Mouse (Mus musculus): ENCODE measurements around the gene Nck1. TPM values are rescaled to one million over a fixed set of nuclear protein-coding genes. Genes with fewer than 3 reads are reported as not detected.

Gene Nck1
- polyA plus RNA-seq, 1 experiment from 2014 or later: 74.2 TPM

- no peaks in the 10 kb centered on the region for H3K36me3 ChIP-seq (ENCODE audit: control insufficient read depth, insufficient read depth, low read length)
- H3K27ac ChIP-seq (ENCODE audit: low read depth, low read length): no peak overlapping the region
- H3K4me2 ChIP-seq (replicated peaks; ENCODE audit: low read depth, low read length): no peak overlapping the region
- no peaks in the 10 kb centered on the region for H3K27me3 ChIP-seq (ENCODE audit: control insufficient read depth, insufficient read depth, low read length)
- H3K4me1 ChIP-seq (replicated peaks; ENCODE audit: control insufficient read depth, insufficient read depth, low read length): no peaks in the 10 kb centered on the region
- no peak overlapping the region for H3K9ac ChIP-seq (ENCODE audit: low read depth, low read length)
- no peak overlapping the region for H3K4me3 ChIP-seq (ENCODE audit: low read depth, low read length)
- WGBS: 95% methylated on average over 3 of the region's 3 CpGs
- H3K9me3 ChIP-seq (ENCODE audit: control insufficient read depth, low read length): no peaks in the 10 kb centered on the region
- ATAC-seq (ENCODE audit: low FRiP score) (no peak), DNase-seq (ENCODE audit: low spot score) (no peak)
Observed at GRCm38 (mm10) chr9:100469681-100470080, 76.3 kb downstream of the Nck1 start.

GRCm38 (mm10) chr9:100468151-100468550, 77.8 kb downstream of the Nck1 start:
- H3K27ac ChIP-seq (ENCODE audit: low read depth, low read length): no peak overlapping the region
- DNase-seq (ENCODE audit: low spot score) (no peak), ATAC-seq (ENCODE audit: low FRiP score) (no peak)
- no peaks in the 10 kb centered on the region for H3K36me3 ChIP-seq (ENCODE audit: control insufficient read depth, insufficient read depth, low read length)
- no peak overlapping the region for H3K9ac ChIP-seq (ENCODE audit: low read depth, low read length)
- H3K27me3 ChIP-seq (ENCODE audit: control insufficient read depth, insufficient read depth, low read length): no peaks in the 10 kb centered on the region
- WGBS: 98% methylated on average over 8 of the region's 8 CpGs
- no peak overlapping the region for H3K4me2 ChIP-seq (replicated peaks; ENCODE audit: low read depth, low read length)
- no peaks in the 10 kb centered on the region for H3K4me1 ChIP-seq (replicated peaks; ENCODE audit: control insufficient read depth, insufficient read depth, low read length)
- H3K4me3 ChIP-seq (ENCODE audit: low read depth, low read length): no peak overlapping the region
- no peaks in the 10 kb centered on the region for H3K9me3 ChIP-seq (ENCODE audit: control insufficient read depth, low read length)

GRCm38 (mm10) chr9:100467653-100468052, 78.3 kb downstream of the Nck1 start:
- DNase-seq (ENCODE audit: low spot score): no peak
- Histone ChIP-seq H3K4me3 (ENCODE audit: low read depth, low read length) (no peak overlapping the region), H3K36me3 (ENCODE audit: control insufficient read depth, insufficient read depth, low read length) (no peaks in the 10 kb centered on the region), H3K9me3 (ENCODE audit: control insufficient read depth, low read length) (no peaks in the 10 kb centered on the region), H3K4me1 (replicated peaks; ENCODE audit: control insufficient read depth, insufficient read depth, low read length) (no peaks in the 10 kb centered on the region), H3K9ac (ENCODE audit: low read depth, low read length) (no peak overlapping the region), H3K27me3 (ENCODE audit: control insufficient read depth, insufficient read depth, low read length) (no peaks in the 10 kb centered on the region), H3K27ac (ENCODE audit: low read depth, low read length) (no peak overlapping the region), H3K4me2 (replicated peaks; ENCODE audit: low read depth, low read length) (no peak overlapping the region)
- ATAC-seq (ENCODE audit: low FRiP score): no peak
- WGBS: 86% methylated on average over 7 of the region's 7 CpGs

- WGBS: 88% methylated on average over 3 of the region's 3 CpGs
Observed at GRCm38 (mm10) chr9:100466743-100467142, 79.2 kb downstream of the Nck1 start.

GRCm38 (mm10) chr9:100465988-100466387, 79.9 kb downstream of the Nck1 start:
- DNase-seq (ENCODE audit: low spot score): no peak
- WGBS: 92% methylated on average over 9 of the region's 9 CpGs
- Histone ChIP-seq H3K4me1 (replicated peaks; ENCODE audit: control insufficient read depth, insufficient read depth, low read length) (no peaks in the 10 kb centered on the region), H3K9me3 (ENCODE audit: control insufficient read depth, low read length) (no peaks in the 10 kb centered on the region), H3K27ac (ENCODE audit: low read depth, low read length) (no peak overlapping the region), H3K9ac (ENCODE audit: low read depth, low read length) (no peak overlapping the region), H3K27me3 (ENCODE audit: control insufficient read depth, insufficient read depth, low read length) (no peaks in the 10 kb centered on the region), H3K4me3 (ENCODE audit: low read depth, low read length) (no peak overlapping the region), H3K4me2 (replicated peaks; ENCODE audit: low read depth, low read length) (no peak overlapping the region), H3K36me3 (ENCODE audit: control insufficient read depth, insufficient read depth, low read length) (no peaks in the 10 kb centered on the region)
- no peak for ATAC-seq (ENCODE audit: low FRiP score)

More at GRCm38 (mm10) chr9:100466743-100467142, 79.2 kb downstream of the Nck1 start:
- Histone ChIP-seq H3K4me2 (replicated peaks; ENCODE audit: low read depth, low read length) (no peak overlapping the region), H3K27me3 (ENCODE audit: control insufficient read depth, insufficient read depth, low read length) (no peaks in the 10 kb centered on the region), H3K9me3 (ENCODE audit: control insufficient read depth, low read length) (no peaks in the 10 kb centered on the region), H3K27ac (ENCODE audit: low read depth, low read length) (no peak overlapping the region), H3K9ac (ENCODE audit: low read depth, low read length) (no peak overlapping the region), H3K36me3 (ENCODE audit: control insufficient read depth, insufficient read depth, low read length) (no peaks in the 10 kb centered on the region), H3K4me1 (replicated peaks; ENCODE audit: control insufficient read depth, insufficient read depth, low read length) (no peaks in the 10 kb centered on the region), H3K4me3 (ENCODE audit: low read depth, low read length) (no peak overlapping the region)
- ATAC-seq (ENCODE audit: low FRiP score) (no peak), DNase-seq (ENCODE audit: low spot score) (no peak)

GRCm38 (mm10) chr9:100465380-100465779, 80.6 kb downstream of the Nck1 start:
- Histone ChIP-seq H3K4me1 (replicated peaks; ENCODE audit: control insufficient read depth, insufficient read depth, low read length) (no peaks in the 10 kb centered on the region), H3K9ac (ENCODE audit: low read depth, low read length) (no peak overlapping the region), H3K9me3 (ENCODE audit: control insufficient read depth, low read length) (no peaks in the 10 kb centered on the region), H3K27ac (ENCODE audit: low read depth, low read length) (no peak overlapping the region), H3K4me3 (ENCODE audit: low read depth, low read length) (no peak overlapping the region), H3K4me2 (replicated peaks; ENCODE audit: low read depth, low read length) (no peak overlapping the region), H3K27me3 (ENCODE audit: control insufficient read depth, insufficient read depth, low read length) (no peaks in the 10 kb centered on the region), H3K36me3 (ENCODE audit: control insufficient read depth, insufficient read depth, low read length) (no peaks in the 10 kb centered on the region)
- 89% methylated on average over 5 of the region's 5 CpGs for whole genome bisulfite sequencing
- DNase-seq (ENCODE audit: low spot score): no peak
- no peak for ATAC-seq (ENCODE audit: low FRiP score)

DNA sequence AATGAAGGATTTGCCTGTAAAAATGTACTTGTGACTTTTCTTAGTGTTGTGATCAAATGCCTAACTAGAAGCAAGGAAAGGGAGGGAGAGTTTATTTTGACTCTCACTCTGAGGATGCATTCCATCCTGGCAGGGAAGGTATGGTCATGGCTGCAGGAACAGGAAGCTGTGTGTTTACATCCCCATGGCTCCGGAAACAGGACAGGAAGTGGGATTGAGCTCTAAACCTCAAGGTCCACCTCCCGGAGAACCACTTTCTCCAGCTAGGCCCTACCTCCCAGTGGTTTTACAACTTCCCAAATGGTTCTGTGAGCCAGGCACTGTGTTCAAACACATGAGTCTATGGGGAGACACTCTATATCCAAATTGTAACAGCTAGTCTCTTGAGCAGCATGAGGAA, 82.2 kb downstream of the Nck1 start:
- Histone ChIP-seq H3K9me3 (ENCODE audit: control insufficient read depth, low read length) (no peaks in the 10 kb centered on the region), H3K4me3 (ENCODE audit: low read depth, low read length) (no peak overlapping the region), H3K4me2 (replicated peaks; ENCODE audit: low read depth, low read length) (no peak overlapping the region), H3K27me3 (ENCODE audit: control insufficient read depth, insufficient read depth, low read length) (no peaks in the 10 kb centered on the region), H3K9ac (ENCODE audit: low read depth, low read length) (no peak overlapping the region), H3K27ac (ENCODE audit: low read depth, low read length) (no peak overlapping the region), H3K4me1 (replicated peaks; ENCODE audit: control insufficient read depth, insufficient read depth, low read length) (no peaks in the 10 kb centered on the region), H3K36me3 (ENCODE audit: control insufficient read depth, insufficient read depth, low read length) (no peaks in the 10 kb centered on the region)
- 92% methylated on average over 2 of the region's 2 CpGs for WGBS
- ATAC-seq (ENCODE audit: low FRiP score) (no peak), DNase-seq (ENCODE audit: low spot score) (no peak)

DNA sequence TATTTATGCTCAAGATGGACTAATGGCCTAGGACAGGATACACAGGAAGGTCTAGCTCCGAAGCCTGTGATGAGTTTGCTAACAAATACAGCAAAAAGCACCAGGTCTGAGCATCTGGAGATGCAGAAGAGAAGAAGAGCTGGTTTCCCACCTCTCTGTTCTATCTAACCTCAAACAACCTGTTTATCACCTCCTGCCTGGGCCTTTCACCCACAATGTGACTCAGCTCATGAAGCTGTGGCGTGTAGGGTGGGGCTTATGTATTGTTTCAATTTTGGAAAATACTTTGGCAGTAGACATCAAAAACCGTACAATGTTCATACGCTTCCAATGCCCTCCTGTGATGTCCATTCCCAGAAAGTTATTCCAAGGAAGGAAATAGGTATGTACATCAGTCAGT, 83.8 kb downstream of the Nck1 start:
- no peaks in the 10 kb centered on the region for H3K4me1 ChIP-seq (replicated peaks; ENCODE audit: control insufficient read depth, insufficient read depth, low read length)
- no peaks in the 10 kb centered on the region for H3K27me3 ChIP-seq (ENCODE audit: control insufficient read depth, insufficient read depth, low read length)
- DNase-seq (ENCODE audit: low spot score) (no peak), ATAC-seq (ENCODE audit: low FRiP score) (no peak)
- H3K4me2 ChIP-seq (replicated peaks; ENCODE audit: low read depth, low read length): no peak overlapping the region
- no peaks in the 10 kb centered on the region for H3K36me3 ChIP-seq (ENCODE audit: control insufficient read depth, insufficient read depth, low read length)
- H3K9me3 ChIP-seq (ENCODE audit: control insufficient read depth, low read length): no peaks in the 10 kb centered on the region
- 94% methylated on average over 4 of the region's 4 CpGs for WGBS
- H3K4me3 ChIP-seq (ENCODE audit: low read depth, low read length): no peak overlapping the region
- no peak overlapping the region for H3K27ac ChIP-seq (ENCODE audit: low read depth, low read length)
- H3K9ac ChIP-seq (ENCODE audit: low read depth, low read length): no peak overlapping the region

DNA sequence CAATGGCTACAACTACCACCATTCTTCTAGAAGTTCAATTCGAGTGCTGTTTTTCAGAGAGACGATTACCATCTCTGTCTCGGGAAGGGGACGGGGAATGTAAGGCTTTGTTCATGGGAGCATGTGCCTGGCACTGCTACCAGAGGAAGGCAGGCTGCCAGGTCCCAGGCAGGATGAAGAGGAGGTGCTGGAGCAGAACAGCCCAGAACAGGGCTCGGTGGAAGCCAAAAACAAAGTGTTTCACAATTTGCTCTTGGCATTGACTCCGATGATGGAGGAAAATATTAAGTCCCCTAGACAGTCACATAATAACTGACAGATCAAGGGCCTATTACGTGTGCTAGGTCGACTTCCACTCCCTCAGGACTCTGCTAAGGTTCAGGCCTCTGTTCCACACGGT, 84.3 kb downstream of the Nck1 start:
- DNase-seq (ENCODE audit: low spot score) (no peak), ATAC-seq (ENCODE audit: low FRiP score) (no peak)
- H3K36me3 ChIP-seq (ENCODE audit: control insufficient read depth, insufficient read depth, low read length): no peaks in the 10 kb centered on the region
- no peaks in the 10 kb centered on the region for H3K27me3 ChIP-seq (ENCODE audit: control insufficient read depth, insufficient read depth, low read length)
- H3K4me3 ChIP-seq (ENCODE audit: low read depth, low read length): no peak overlapping the region
- no peak overlapping the region for H3K4me2 ChIP-seq (replicated peaks; ENCODE audit: low read depth, low read length)
- no peaks in the 10 kb centered on the region for H3K4me1 ChIP-seq (replicated peaks; ENCODE audit: control insufficient read depth, insufficient read depth, low read length)
- WGBS: 91% methylated on average over 9 of the region's 9 CpGs
- no peak overlapping the region for H3K27ac ChIP-seq (ENCODE audit: low read depth, low read length)
- H3K9ac ChIP-seq (ENCODE audit: low read depth, low read length): no peak overlapping the region
- H3K9me3 ChIP-seq (ENCODE audit: control insufficient read depth, low read length): no peaks in the 10 kb centered on the region
